Mouse (Mus musculus) kidney, embryonic 16.5 days (tissue): ENCODE results near the gene 1700023F06Rik. TPM values are rescaled to one million over a fixed set of nuclear protein-coding genes. Genes with fewer than 3 reads are reported as not detected.
"Not testable (repeated sequence)": the region's sequence is repeated elsewhere in the genome, so short reads cannot be mapped to it uniquely, and the experiment has no call there.

Experiments used
- ATAC-seq: fragments of 200-750 bp; cut with Nextera tagmentation; 2 replicates; pipeline ENCODE4 v1.8.0; 2017; ENCODE audit warnings: moderate TSS enrichment; ENCODE audit not compliant: low FRiP score, low TSS enrichment
- H3K27ac ChIP-seq: fragments of 300-500 bp; sonication (generic); 2 replicates; pipeline ENCODE4 v1.5.1; 2014; ENCODE audit warnings: low read length
- H3K27me3 ChIP-seq: fragments of 300-500 bp; sonication (generic); 2 replicates; pipeline ENCODE4 v1.6.1; 2014; ENCODE audit warnings: low read length, control low read depth, mixed read lengths; ENCODE audit not compliant: insufficient read depth
- H3K36me3 ChIP-seq: fragments of 300-500 bp; sonication (generic); 2 replicates; pipeline ENCODE4 v1.6.1; 2014; ENCODE audit warnings: low read length, control low read depth, mixed read lengths; ENCODE audit not compliant: insufficient read depth
- H3K4me1 ChIP-seq: fragments of 300-500 bp; sonication (generic); 2 replicates; pipeline ENCODE4 v1.6.1; 2014; ENCODE audit warnings: low read length, control low read depth, mixed read lengths; ENCODE audit not compliant: insufficient read depth
- H3K4me2 ChIP-seq: fragments of 300-500 bp; sonication (generic); replicated peaks from 2 replicates; pipeline ENCODE4 v1.6.1; 2014; ENCODE audit warnings: low read depth, low read length
- H3K4me3 ChIP-seq: fragments of 300-500 bp; sonication (generic); 2 replicates; pipeline ENCODE4 v1.5.1; 2014; ENCODE audit warnings: mild to moderate bottlenecking, low read length
- H3K9ac ChIP-seq: fragments of 300-500 bp; sonication (generic); replicated peaks from 2 replicates; pipeline ENCODE4 v1.6.1; 2014; ENCODE audit warnings: low read length
- H3K9me3 ChIP-seq: fragments of 300-500 bp; sonication (generic); 2 replicates; pipeline ENCODE4 v1.6.1; 2016; ENCODE audit warnings: low read length, control low read depth
- WGBS: fragments of 180-500 bp; shearing (Covaris S2); extraction: QIAGEN DNeasy Blood & Tissue Kit; methylation state at CpG from one replicate; pipeline ENCODE4 v1.1.7; 2014; 5-methylcytosine and 5-hydroxymethylcytosine counted together
- polyA plus RNA-seq: library from polyadenylated mRNA; unstranded; fragments of >200 nt; fragmentation: Nextera tagmentation; extraction: Ambion mirVana; gene quantifications from 2 replicates; pipeline ENCODE4 v1.2.1, GENCODE M21; 2015

1700023F06Rik gene
- polyA plus RNA-seq, 1 experiment from 2014 or later = 0.27 TPM

DNA sequence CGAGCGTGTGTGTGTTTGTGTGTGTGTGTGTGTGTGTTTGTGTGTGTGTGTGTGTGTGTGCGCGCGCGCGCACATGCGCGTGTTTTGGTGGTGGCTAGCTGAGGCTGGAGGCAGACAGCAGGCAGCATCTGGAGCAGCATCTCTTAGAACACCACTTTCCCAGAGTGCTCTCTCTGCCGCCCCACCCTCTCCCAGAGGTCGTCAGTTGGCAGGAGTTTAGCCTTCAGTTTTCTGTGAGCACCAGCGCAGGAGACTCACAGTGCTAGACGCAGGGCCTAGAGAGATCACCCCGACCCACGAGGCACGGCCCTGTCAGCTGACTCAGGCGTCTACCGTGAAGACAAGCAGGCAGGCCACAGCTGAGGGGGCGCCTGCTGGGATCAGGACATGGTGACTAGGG, 22.3 kb upstream of the 1700023F06Rik start:
- no peak overlapping the region for H3K9ac ChIP-seq
- no peak for ATAC-seq
- H3K4me1 ChIP-seq = no peaks in the 10 kb centered on the region
- peaks cover 5% of the 10 kb centered on the region; the same call in 1 of the 2 replicates for H3K9me3 ChIP-seq
- H3K4me2 ChIP-seq = no peak overlapping the region
- no peak overlapping the region for H3K4me3 ChIP-seq
- peaks cover 40% of the 10 kb centered on the region for H3K36me3 ChIP-seq
- no peaks in the 10 kb centered on the region for H3K27me3 ChIP-seq
- H3K27ac ChIP-seq = no peak overlapping the region
- WGBS = 86% methylated on average over 19 of the region's 19 CpGs

DNA sequence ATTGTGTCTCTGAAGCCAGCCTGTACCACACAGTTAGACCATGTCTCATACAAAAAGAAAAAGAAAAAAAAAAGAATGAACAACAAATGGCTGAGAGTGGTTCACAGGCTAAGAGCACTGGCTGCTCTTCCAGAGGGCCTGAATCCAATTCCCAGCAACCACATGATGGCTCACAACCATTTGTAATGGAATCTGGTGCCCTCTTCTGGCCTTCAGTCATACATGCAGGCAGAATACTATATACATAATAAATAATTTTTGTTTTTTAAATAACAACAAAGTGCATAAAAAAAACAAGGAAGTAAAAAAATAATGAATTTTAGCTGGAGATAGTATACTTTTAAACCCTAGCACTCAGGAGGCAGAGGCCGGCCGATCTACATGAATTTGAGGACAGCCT, 21.2 kb upstream of the 1700023F06Rik start:
- Histone ChIP-seq H3K4me2 (no peak overlapping the region), H3K4me1 (no peaks in the 10 kb centered on the region), H3K9ac (no peak overlapping the region), H3K9me3 (peaks cover 5% of the 10 kb centered on the region; the same call in 1 of the 2 replicates), H3K27me3 (no peaks in the 10 kb centered on the region), H3K27ac (no peak overlapping the region), H3K36me3 (peaks cover 50% of the 10 kb centered on the region), H3K4me3 (no peak overlapping the region)
- no peak for ATAC-seq
- 95% methylated on average over 2 of the region's 2 CpGs for WGBS

DNA sequence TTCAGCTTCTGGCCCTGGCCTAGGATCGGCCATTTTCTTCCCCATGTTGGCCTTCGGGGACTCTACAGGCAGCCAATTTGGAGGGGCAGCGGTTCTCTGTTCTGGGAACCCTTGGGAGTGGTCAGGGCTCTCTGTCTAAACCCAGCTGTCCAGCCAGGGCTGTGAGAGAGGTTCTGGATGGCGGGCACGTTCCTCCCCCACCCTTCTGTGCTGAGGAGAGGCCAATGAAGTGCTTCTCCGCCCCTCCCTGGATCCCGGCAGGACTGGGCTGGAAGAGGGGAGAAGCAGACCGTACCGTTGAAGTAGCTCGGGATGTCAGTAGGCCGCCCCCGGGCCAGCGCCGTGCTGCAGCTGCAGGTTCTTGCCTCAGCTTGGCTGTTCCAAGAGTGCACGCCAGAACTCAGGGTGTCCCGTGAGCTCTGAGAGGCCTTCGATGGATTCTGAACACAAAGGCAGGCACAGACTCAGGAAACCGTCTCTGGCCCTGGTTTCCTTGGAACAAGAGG, 15.6 kb upstream of the 1700023F06Rik start:
- H3K4me3 ChIP-seq = no peak overlapping the region
- H3K9ac ChIP-seq = no peak overlapping the region
- peaks cover 60% of the 10 kb centered on the region for H3K36me3 ChIP-seq
- no peaks in the 10 kb centered on the region for H3K4me1 ChIP-seq
- H3K9me3 ChIP-seq = no peaks in the 10 kb centered on the region
- H3K4me2 ChIP-seq = no peak overlapping the region
- 66% methylated on average over 18 of the region's 18 CpGs for WGBS
- no peaks in the 10 kb centered on the region for H3K27me3 ChIP-seq
- 0 out of 2 replicates have a peak, but pooled peaks have one; percentile 41 for ATAC-seq
- peak overlapping the region; percentile 46 for H3K27ac ChIP-seq

DNA sequence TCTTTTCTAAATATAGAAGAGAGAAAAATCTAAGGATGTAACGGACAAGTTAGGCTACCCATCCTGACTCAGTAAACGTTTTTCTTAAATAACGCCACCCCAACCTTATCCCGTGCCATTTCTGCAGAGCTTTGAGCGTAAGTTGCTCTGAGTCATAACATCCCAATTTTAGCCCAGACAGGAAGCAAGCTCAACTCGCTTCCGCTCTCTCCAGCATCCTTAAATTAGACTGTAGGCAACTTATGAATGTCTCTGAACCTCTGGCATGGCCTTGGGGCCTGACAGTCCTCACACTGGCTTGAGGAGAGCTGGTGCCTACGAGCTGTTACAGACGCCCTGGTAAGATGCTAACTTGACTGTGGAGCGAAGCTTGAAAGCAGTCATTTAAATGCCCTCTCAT, 15.1 kb upstream of the 1700023F06Rik start:
- H3K4me1 ChIP-seq = peaks cover 3% of the 10 kb centered on the region
- H3K36me3 ChIP-seq = peaks cover 54% of the 10 kb centered on the region
- no peak for ATAC-seq
- no peak overlapping the region for H3K9ac ChIP-seq
- no peaks in the 10 kb centered on the region for H3K27me3 ChIP-seq
- H3K4me3 ChIP-seq = no peak overlapping the region
- no peaks in the 10 kb centered on the region for H3K9me3 ChIP-seq
- no peak overlapping the region for H3K4me2 ChIP-seq
- 84% methylated on average over 10 of the region's 10 CpGs for WGBS
- peak overlapping the region; percentile 46 for H3K27ac ChIP-seq

DNA sequence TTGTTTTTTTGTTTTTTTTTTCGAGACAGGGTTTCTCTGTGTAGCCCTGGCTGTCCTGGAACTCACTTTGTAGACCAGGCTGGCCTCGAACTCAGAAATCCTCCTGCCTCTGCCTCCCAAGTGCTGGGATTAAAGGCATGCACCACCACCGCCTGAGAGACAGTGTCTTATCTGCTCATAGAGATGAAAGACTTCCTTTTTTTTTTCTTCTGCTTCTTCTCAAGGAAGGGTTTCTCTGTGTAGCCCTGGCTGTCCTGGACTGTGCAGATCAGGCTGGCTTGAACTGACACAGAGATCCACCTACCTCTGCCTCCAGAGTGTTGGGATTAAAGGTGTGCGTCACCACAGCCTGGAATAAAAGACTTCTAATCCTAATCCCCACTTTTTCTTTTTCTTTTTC, 14.4 kb upstream of the 1700023F06Rik start:
- peaks cover 52% of the 10 kb centered on the region for H3K36me3 ChIP-seq
- ATAC-seq, H3K27ac ChIP-seq, H3K27me3 ChIP-seq, H3K4me3 ChIP-seq, H3K9me3 ChIP-seq, H3K9ac ChIP-seq, H3K4me2 ChIP-seq: not testable (repeated sequence)
- 92% methylated on average over 4 of the region's 4 CpGs for WGBS
- peaks cover 10% of the 10 kb centered on the region for H3K4me1 ChIP-seq

DNA sequence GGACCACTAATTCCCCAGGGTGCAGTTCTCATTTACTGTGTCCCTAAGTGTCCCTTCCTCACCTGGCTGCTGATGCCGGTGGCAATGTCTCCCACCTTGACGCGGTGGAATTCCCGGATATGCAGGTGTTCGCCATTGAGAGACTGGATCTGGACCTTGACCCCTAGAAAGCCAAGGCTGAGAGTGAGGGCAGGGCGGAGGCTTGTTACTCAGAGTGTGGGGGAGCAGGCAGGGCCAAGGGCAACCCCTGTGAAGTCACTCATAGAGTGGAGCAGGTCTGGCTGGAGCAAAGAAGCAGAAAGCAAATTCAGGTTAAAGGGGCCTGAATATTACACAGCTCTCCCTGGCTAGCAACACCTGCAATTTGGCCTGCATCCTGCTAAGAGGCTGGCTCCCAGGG, 13.1 kb upstream of the 1700023F06Rik start:
- H3K27me3 ChIP-seq = no peaks in the 10 kb centered on the region
- H3K4me2 ChIP-seq = no peak overlapping the region
- no peak for ATAC-seq
- peaks cover 12% of the 10 kb centered on the region for H3K4me1 ChIP-seq
- no peak overlapping the region for H3K9ac ChIP-seq
- no peak overlapping the region for H3K4me3 ChIP-seq
- peaks cover 42% of the 10 kb centered on the region for H3K36me3 ChIP-seq
- 85% methylated on average over 6 of the region's 6 CpGs for WGBS
- H3K9me3 ChIP-seq = no peaks in the 10 kb centered on the region
- H3K27ac ChIP-seq = no peak overlapping the region

DNA sequence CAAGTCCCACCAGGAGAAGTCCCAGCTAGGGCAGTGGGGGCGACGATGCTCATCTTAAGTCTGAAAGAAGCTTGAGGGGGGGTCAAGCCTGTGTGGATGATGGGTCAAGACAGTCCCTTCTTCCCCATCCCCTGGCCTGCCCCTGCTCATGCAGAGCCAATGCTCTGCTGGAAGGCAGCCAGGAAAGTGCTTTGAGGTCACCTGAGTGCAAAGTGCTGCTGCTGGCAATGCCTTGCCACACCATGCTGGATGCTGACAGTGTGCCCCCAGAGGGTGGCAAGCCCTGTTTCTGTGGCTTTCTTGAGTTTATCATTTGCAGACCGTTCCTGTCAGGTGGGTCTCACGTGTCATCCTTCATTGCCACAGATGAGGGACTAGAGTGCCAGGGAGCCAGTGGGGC, 11.6 kb upstream of the 1700023F06Rik start:
- no peaks in the 10 kb centered on the region for H3K9me3 ChIP-seq
- peaks cover 12% of the 10 kb centered on the region for H3K4me1 ChIP-seq
- H3K36me3 ChIP-seq = peaks cover 33% of the 10 kb centered on the region
- no peak overlapping the region for H3K27ac ChIP-seq
- WGBS = 79% methylated on average over 4 of the region's 4 CpGs
- H3K27me3 ChIP-seq = no peaks in the 10 kb centered on the region
- no peak overlapping the region for H3K4me3 ChIP-seq
- no peak overlapping the region for H3K4me2 ChIP-seq
- H3K9ac ChIP-seq = no peak overlapping the region
- ATAC-seq = no peak

DNA sequence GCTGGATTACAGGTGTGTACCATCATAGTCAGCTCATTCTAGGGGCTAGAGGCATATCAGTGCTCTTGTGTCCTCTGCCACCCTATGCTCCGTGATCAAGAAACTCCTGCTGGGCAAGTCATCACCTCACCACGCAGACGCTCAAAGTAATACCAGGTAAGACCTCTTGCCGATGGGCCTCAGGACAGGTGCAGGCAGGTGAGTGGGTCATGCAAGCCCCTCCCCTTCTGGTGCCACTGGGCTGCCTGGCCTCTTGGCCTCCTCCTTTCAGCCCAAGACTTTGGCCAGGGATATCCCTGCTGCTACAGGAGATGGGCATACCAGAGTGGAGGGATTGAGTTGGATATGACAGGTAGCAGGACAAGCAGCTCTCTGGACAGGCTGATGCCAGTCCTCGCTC, 10.9 kb upstream of the 1700023F06Rik start:
- no peak overlapping the region for H3K4me3 ChIP-seq
- no peak overlapping the region for H3K4me2 ChIP-seq
- H3K27me3 ChIP-seq = no peaks in the 10 kb centered on the region
- no peak for ATAC-seq
- no peak overlapping the region for H3K9ac ChIP-seq
- H3K4me1 ChIP-seq = peaks cover 12% of the 10 kb centered on the region
- 93% methylated on average over 5 of the region's 5 CpGs for WGBS
- no peak overlapping the region for H3K27ac ChIP-seq
- H3K36me3 ChIP-seq = peaks cover 28% of the 10 kb centered on the region
- H3K9me3 ChIP-seq = no peaks in the 10 kb centered on the region

DNA sequence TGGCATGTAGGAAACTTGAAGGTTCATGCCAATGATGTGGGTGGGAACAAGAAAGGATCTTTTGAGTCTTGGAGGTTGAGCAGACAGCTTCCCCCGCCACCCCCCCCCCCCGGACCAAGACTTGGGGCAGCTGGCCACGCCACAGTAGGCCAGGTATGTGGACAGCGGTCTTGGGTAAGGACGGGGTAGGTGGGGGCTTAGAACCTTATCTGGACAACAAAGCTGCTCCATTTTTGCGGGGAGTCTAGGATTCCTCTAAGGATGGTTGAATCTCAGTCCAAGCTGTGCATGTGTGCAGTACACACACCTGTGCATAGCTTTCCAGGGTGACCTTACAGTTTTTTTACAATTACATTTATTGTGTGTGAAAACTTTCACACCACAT, 10.2 kb upstream of the 1700023F06Rik start:
- 27% methylated on average over 6 of the region's 6 CpGs for WGBS
- Histone ChIP-seq H3K36me3 (peaks cover 22% of the 10 kb centered on the region), H3K9ac (peak overlapping the region; percentile 58), H3K27me3 (no peaks in the 10 kb centered on the region), H3K4me2 (peak overlapping the region; percentile 80), H3K9me3 (peaks cover 3% of the 10 kb centered on the region; the same call in 1 of the 2 replicates), H3K4me3 (peak overlapping the region; percentile 54), H3K27ac (0 out of 2 replicates have a peak overlapping the region, but pooled peaks have one; percentile 11), H3K4me1 (peaks cover 12% of the 10 kb centered on the region)
- no peak for ATAC-seq

DNA sequence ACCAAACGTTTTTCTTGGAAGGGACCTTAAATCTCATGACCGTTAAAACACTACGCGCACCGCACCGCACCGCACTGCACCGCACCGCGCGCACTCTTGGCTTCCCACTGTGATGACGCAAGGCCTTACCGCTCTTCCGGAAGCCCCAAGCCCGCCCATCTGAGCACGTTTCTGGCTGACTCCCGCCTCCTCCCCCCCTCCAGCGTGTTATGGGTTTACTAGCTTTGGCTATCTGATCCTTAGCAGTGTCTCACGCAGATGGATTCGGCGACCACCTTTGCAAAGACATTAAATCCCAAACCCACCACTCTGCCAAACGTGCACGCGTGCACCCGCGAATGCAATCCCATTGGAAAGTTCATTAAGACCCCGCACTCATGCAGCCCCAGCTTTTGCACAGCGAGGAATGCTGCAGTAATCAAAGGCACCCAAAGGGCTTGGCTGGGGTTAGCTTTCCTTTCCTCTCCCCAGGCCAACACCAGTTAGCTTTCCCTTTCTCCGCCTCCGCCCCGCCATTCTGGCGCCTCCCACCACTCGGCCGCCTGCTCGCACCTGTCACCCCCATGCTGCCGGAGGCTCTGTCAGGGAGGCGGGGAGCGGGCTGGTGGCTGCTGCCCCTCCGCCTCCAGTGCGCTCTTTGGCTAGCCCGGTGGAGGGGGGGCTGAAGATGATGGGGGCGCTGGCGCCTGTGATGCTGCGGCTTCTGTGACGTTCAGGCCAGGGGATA, 9.6 kb upstream of the 1700023F06Rik start, which contains the start of gene Spata32:
Spata32 (minus strand) TSS at position 643 of the 727 bp plus-strand sequence.
- peak within 1 kb of the TSS; percentile 58 for H3K9ac ChIP-seq

More for the DNA sequence above, 9.6 kb upstream of the 1700023F06Rik start, which contains the start of gene Spata32:
- H3K4me1 ChIP-seq = peaks cover 12% of the 10 kb centered on the region
- H3K36me3 ChIP-seq = peaks cover 18% of the 10 kb centered on the region
- H3K27me3 ChIP-seq = no peaks in the 10 kb centered on the region
- H3K4me2 ChIP-seq = peak within 1 kb of the TSS; percentile 80
- WGBS = under 1% methylated on average over 45 of the region's 45 CpGs
- H3K4me3 ChIP-seq = peak within 1 kb of the TSS; percentile 54
- peaks cover 3% of the 10 kb centered on the region; the same call in 1 of the 2 replicates for H3K9me3 ChIP-seq
- ATAC-seq = peak; percentile 74; the same call in 1 of the 2 replicates
- H3K27ac ChIP-seq = 0 out of 2 replicates have a peak within 1 kb of the TSS, but pooled peaks have one; percentile 11
